Mouse (Mus musculus) spleen, postnatal 4 days (tissue): ENCODE results near the gene Defb29.

ENCODE experiments used
- DNase-seq, 2 experiments: peaks; one replicate each; pipeline ENCODE4 v3.0.0; 2022; ENCODE audit warnings: low spot score in 2 of 2

Defb29 gene

GRCm38 (mm10) chr2:152500863-152501229, 39.1 kb downstream of the Defb29 start:
- DNase-seq = peak in 1 of 2 experiments; percentile 16

- peak in 1 of 2 experiments; percentile 15 for DNase-seq
Observed at GRCm38 (mm10) chr2:152500204-152500862, 39.6 kb downstream of the Defb29 start.

- DNase-seq = no peak
Observed at GRCm38 (mm10) chr2:152498020-152498419, 41.9 kb downstream of the Defb29 start.

GRCm38 (mm10) chr2:152493151-152493550, 46.7 kb downstream of the Defb29 start:
- DNase-seq = no peak

GRCm38 (mm10) chr2:152490038-152490437, 49.9 kb downstream of the Defb29 start, which contains the start of gene Defb22:
TSS of gene Defb22 (minus strand) at chr2:152490138.
- no peak for DNase-seq
